Mouse (Mus musculus): ENCODE results near the gene Camk1d.

The Camk1d gene

DNA sequence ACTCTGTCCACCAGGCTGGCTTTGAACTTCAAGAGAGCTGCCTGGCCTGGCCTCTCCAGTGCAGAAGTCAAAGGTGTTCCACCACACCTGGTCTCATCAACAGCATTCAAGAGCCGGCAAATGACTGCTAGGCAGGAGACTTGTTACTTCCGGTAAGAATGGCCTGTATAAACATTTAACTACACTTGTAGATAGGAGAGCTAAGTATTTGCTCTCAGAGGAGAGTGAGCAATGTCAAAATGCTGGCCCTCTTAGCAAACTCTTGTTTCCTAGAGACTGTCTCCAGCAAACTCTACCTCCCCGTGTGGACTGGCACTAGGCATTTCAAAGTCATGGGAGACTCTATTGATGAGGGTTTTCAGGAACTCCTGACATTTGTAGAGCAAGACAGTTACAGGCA is 56.3 kb downstream of the Camk1d start:
- peak; percentile 26 for DNase-seq (ENCODE audit: low spot score)

GRCm38 (mm10) chr2:5656326-5656725 is 58.0 kb downstream of the Camk1d start:
- no peak for DNase-seq (ENCODE audit: low spot score)

- no peak for DNase-seq (ENCODE audit: low spot score)
Observed at GRCm38 (mm10) chr2:5652071-5652470, 62.2 kb downstream of the Camk1d start.

DNA sequence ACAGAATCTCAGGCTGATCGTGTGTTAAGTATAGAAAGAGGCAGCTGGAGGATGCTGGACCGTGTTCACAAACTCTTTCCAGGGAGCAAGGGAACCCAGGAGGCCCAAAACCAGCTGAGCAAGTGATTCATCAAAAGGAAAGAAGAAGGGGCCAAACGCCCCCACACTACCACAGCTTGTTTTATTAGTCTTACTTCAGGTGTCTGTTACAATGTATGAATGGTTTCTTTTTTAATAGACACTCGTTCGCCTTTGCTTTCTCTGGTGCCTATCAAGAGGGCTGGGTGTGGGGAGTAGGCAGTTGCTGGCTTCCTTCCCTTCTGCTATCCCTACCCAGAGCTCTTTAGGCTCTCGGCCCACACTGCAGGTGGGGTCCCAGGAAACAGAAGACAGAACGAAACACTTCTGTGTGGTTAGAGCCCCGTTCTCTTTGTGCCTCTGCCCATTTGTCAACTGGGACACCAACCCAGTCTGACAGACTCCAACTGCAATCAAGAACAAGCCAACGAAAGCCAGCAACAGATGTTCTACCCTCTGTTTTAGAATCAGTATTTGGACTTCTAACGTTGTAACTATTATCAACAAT is 62.9 kb downstream of the Camk1d start:
- no peak for DNase-seq (ENCODE audit: low spot score)

DNA sequence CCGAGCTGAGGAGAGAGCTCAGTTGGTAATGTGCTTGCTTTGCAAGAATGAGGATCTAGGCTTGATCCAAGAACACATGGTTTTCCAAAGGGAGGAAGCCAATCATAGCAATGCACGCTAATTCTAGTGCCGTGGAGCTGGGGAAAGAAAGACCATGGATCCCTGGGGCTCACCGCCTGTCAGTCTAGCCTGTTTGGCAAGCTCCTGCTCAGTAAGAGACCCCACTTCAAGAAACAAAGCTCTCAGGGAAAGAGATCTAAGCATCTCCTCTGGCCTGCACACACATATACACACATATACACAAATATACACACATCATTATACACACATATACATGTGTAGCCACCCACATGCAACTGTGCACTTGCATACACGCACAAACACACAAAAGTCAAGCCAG is 65.1 kb downstream of the Camk1d start:
- DNase-seq (ENCODE audit: low spot score): no peak

DNA sequence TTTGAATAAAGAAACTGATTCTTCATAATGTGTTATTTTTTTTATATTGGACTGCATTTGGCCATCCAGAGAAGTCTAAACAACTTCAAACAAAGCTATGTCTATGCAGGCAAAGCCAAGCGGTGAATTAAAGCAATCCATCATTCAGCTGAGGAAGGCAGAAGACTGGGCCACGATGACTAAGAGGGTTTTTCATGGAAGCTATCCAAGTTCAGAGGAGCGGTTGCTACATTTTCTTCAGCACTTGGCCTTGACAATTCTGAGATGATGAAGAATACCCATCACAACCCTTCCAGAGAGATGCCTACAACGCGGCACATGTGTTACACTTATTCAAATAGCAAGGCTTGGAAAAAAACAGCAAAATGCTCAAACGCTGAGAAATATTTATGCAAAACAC is 65.6 kb downstream of the Camk1d start:
- no peak for DNase-seq (ENCODE audit: low spot score)

GRCm38 (mm10) chr2:5646322-5646721 is 68.0 kb downstream of the Camk1d start:
- no peak for DNase-seq (ENCODE audit: low spot score)

- DNase-seq (ENCODE audit: low spot score): no peak
Observed at GRCm38 (mm10) chr2:5645584-5645983, 68.7 kb downstream of the Camk1d start.

- DNase-seq (ENCODE audit: low spot score): no peak
Observed at GRCm38 (mm10) chr2:5643937-5644336, 70.4 kb downstream of the Camk1d start.

DNA sequence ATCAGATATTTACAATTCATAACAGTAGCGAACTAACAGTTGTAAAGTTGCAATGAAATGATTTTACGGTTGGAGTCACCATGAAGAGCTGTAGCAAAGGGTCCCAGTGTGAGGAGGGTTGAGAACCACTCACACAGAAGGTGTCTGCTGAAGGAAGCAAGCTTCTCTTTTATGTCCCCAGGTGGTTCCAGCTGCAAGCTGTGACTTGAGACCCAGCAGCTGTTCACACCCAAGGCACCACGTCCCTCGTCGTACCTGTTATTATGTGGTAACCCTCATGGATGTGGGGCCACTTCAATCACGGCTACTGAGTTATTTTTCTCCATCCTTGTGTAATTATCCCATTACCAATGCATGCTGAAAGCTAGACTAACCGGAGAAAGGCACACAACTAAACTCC is 71.1 kb downstream of the Camk1d start:
- no peak for DNase-seq (ENCODE audit: low spot score)

DNA sequence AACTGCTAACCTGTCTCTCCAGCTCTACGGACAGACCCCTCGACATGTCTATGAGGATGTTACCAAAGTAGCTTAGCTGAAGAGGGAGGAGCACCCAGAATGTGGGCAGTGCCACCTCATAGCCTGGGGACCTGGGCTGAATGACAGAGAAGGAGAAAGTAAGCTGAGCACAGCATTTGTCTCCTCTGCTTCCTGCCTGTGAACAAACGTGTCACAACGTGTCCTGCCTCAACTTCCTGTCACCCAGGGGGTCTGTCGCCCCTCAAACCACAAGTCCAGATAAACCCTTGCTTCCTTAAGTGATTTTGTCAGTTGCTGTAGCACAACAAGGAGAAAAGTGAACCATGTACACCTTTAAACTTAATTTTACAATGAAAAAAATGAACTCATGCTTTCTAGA is 71.7 kb downstream of the Camk1d start:
- DNase-seq (ENCODE audit: low spot score): no peak

GRCm38 (mm10) chr2:5641678-5642077 is 72.6 kb downstream of the Camk1d start:
- no peak for DNase-seq (ENCODE audit: low spot score)

GRCm38 (mm10) chr2:5640586-5640985 is 73.7 kb downstream of the Camk1d start:
- DNase-seq (ENCODE audit: low spot score): no peak

- DNase-seq (ENCODE audit: low spot score): no peak
Observed at GRCm38 (mm10) chr2:5636801-5637742, 77.2 kb downstream of the Camk1d start.

DNA sequence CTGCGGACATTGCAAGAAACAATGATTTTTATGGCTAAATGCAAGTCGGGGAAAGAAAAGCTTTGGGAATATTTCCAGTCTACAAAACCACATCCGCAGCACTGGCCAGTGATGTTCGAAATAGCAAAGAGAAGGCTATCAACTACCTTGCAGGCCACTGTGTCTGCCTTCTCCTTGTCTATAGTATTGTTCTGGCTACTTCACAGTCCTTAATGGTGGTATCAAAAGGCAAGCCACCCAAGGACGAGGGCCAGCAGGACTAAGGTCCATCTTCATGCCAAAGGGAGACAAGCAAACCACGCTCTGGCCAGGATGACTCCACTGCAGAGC is 82.0 kb downstream of the Camk1d start:
- DNase-seq (ENCODE audit: low spot score): no peak

DNA sequence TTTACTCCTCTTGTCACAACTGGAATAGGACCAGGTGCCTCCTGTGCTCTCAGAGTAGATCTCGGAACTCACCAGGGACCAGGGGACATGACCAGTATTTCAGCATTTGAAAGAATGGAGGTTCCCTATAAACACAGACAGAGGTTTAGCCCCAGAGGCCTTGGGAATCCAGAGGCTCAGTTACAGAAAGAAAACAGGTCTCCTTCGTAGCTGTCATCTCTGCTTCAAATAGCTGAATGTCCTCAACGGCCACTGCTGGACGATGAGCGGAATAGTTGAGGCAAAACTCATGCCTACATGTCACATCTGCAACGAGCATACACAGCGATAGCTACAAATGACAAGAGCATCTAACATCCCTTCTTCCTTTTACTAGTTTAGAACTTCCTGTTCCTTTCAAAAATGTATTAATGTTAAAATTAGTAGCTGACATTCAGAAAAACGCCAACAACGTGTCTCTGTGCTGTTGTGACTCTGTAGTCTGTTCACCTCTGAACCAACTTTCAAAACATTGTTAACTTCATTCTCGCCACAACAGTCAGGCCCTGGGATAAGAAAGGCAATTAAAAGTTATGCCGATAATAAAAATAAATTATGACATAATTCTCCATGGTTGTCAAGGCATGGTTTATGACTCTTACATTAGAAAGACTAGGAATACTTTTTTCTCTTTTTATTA is 82.5 kb downstream of the Camk1d start:
- no peak for DNase-seq (ENCODE audit: low spot score)

DNA sequence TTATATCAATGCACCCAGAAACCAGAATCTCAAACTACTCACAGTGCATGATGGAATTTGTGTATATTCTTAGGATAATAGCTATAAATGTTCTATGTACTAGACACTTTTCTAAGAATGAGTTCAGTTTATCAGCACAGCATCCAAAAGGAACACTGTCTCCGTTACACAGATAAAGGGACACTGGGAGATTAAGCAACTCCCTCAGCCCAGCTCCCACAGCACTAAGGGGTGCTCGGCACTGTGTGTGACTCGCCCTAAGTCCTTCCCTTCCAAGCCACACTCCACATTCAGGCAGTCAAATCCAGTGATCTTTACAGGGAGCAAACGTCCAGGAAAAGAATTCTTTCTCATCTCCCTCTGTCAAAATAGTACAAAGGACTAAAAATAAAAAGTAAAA is 83.6 kb downstream of the Camk1d start:
- no peak for DNase-seq (ENCODE audit: low spot score)

DNA sequence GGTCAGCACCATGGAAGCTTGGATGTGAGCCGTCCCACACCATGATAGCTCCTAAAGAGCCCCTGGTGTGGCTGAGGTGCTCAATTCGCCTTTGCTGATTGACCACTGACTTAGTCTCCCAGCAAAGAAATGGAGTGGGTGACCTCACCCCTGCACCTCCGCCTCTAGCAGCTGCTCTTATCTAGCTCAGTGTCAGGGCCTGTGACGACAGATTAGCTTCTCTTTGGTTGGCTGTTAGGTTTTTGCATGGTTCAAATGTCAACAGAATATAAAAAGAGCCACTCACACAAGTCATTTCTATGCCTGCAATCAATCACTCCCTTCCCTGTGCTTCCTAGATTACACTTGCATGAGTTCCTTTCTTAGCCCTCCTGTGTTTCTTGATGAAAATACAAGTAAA is 89.9 kb downstream of the Camk1d start:
- no peak for DNase-seq (ENCODE audit: low spot score)

DNA sequence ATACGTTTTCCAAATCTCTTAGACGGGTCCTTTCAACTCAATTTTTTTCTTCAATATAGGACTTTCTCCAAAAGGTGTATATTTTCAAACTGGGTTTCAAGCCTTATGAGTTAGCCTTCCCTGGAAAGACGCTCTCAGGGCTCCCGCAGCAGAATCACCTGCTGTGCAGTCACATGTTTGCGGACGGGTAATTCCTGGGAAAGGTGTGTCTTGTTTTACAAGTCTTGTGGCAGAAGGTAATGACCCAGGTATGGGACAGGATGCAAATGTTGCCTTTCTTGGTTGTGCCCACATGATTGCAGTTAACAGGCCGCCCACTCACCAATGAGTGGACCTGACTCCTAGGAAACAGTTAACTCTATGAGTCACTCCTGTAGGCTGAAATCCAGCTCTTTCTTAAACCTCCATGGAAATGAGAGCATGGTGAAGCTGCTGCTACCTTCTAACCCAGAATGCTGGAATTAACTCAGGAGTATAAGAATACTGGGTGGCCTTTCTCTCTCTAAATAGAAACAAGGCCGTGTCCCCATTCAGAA is 95.9 kb downstream of the Camk1d start:
- DNase-seq (ENCODE audit: low spot score): no peak

DNA sequence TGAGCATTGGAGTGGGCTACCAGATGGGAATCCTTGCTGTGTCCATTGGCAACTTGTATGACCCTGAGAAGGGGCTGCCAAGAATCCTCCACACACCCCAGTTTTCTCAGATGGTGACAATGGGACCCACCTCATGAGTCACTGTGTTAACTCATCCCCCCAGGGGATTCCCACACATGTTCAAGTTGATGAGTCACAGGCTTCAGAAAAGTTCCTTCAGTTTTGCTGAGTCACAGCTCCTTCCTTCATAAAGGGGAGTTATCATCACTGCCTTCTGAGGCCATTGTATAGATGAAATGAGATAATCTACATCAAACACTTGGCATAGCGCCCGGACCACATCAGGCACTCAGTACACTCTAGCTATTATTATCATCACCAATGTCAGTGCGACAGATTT is 99.4 kb downstream of the Camk1d start:
- DNase-seq (ENCODE audit: low spot score): no peak

- no peak for DNase-seq (ENCODE audit: low spot score)
Observed at GRCm38 (mm10) chr2:5614308-5614705, 100.0 kb downstream of the Camk1d start.

DNA sequence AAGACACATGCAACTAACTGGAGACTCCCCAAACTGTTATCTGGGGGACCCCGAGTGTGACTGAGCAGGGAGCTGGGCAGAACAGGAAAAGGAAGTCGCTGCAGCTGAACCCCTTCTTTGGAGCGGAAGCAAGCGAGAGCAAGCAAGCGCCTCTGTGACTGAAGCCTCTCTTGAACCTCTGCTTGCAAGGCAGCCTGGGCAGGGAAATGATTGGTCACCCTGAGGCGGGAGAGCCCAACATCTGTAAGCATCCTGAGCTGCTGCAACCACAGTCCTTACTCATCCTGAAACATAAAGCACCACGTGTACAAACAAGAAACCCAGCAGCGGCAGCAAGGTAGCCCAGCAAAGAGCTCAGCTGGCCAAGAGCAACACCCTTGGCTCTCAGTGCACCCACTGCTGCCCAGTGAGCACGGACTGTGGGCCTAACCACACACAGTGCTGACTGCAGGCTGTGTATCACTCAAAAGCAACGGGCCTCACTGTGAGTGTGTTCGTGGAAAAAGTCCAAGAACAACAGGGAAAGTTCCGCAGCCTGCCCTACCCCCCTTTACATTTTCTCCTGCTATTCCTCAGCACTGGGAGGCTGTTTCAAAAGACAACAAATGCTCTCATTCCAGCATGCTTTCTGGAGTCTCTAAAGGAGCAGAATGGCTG is 100.5 kb downstream of the Camk1d start:
- DNase-seq (ENCODE audit: low spot score): no peak
